Mouse (Mus musculus): Measurements from ENCODE around the gene Tmem91.

- no peak for TF ChIP-seq ZNF384 (IDR thresholded peaks at IDR 0.05; ENCODE audit: low read depth, low read length)
- no peak for TF ChIP-seq CHD2 (IDR thresholded peaks at IDR 0.05; ENCODE audit: low read depth, low read length)
- TF ChIP-seq HCFC1 (IDR thresholded peaks at IDR 0.05; ENCODE audit: borderline replicate concordance, insufficient read depth, low read length): no peak
- no peak for TF ChIP-seq MAFK (IDR thresholded peaks at IDR 0.05; ENCODE audit: insufficient read depth, low read depth, low read length)
Measured at GRCm38 (mm10) chr7:25703793-25704494, 29.0 kb upstream of the Tmem91 start.

Data from ES-E14 (cell line).